Mouse (Mus musculus) kidney, postnatal 25 days (tissue): ENCODE measurements at regions not wholly inside any gene's neighbourhood (a gene's known extent, or its start where the extent isn't known, plus 50 kb on each side); places are given as distances from the start of the nearest gene placed in this dataset.

Experiments
- DNase-seq, 2 experiments: peaks; one replicate each; pipeline ENCODE4 v3.0.0; 2021; ENCODE audit warnings: mixed read lengths in 2 of 2

- no peak for DNase-seq
These were observed 1514.0 kb upstream of the Lrrc6 start for GRCm38 (mm10) chr15:68014605-68015305.

GRCm38 (mm10) chr15:68011162-68011561 lies 1510.5 kb upstream of the Lrrc6 start:
- DNase-seq, result no peak

DNA sequence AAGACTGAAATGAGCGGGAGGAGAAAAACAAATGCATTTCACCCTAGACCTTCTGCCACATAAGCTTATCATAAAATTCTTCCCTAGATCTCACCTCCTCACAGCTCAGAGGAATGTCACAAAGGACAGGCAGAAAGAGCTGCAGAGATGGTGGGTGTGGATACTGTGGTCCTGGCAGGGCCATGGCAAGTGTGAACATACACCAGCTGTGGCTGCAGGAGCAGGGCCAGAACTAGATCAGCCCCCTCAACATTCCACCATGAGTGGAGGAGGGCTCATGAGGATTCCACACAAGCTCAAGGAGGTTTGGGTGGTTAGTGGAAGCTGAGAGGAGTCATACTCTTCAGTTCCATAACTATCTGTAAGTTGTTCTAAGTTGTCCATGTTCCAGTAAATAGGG lies 1509.5 kb upstream of the Lrrc6 start:
- DNase-seq, result no peak

DNA sequence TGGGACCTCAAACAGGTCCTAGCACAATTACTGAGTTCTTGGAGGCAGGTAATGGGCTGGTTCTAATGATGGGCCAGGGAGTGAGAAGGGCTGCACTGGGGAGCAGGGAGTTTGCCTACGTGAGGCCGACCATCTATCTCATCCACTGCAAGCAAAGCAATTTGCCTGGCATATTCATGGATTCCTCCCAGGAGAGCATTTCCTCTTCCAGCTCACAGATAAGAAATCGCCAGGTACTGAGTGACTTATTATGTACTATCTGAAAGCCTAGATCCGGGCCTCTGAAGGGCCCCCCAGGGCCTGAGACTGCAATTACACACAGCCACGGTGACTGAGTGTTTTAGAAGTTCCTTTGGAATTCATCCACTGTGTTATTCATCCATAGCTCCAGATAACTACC lies 1504.1 kb upstream of the Lrrc6 start:
- DNase-seq, result no peak

- DNase-seq, result no peak
These were observed 1495.8 kb upstream of the Lrrc6 start for GRCm38 (mm10) chr15:67996532-67996931.

DNA sequence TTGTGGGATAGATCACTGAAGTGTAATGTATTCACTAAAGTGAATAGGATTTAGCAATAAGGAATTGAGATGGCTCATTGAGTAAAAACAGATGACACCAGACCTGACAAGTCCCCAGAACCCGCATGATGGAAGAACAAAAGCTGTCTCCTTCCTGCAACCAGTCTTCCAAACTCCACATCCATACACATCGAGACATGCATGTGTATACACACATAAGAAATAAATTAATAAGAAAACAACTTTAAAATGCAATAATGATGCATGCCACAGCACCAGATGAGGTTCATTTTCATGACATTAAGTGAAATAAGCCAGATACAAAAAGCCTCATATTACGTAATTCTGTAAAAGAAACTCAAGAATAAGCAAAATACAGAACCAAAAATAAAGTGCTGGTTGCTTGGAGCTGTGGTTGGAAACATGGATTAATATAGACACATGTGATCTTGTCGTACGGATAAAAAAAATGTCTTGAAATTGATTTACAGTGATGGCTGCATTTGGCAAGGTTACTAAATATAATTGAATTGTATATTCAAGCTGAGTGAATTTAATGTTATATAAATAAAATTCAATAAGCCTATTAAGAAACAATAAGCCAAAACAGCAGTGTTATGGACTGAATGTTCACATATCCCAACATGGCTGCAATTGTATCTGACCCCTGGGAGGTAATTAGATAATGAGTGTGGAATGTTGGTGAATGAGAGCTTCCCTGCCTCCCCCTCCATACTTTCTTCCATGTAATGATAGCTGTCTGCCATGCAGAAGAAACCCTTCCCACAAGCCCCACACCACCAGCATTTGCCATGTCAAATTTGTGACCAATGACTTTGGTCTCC lies 1488.9 kb upstream of the Lrrc6 start:
- no peak for DNase-seq

GRCm38 (mm10) chr15:67987941-67988340 lies 1487.2 kb upstream of the Lrrc6 start:
- DNase-seq, result no peak

DNA sequence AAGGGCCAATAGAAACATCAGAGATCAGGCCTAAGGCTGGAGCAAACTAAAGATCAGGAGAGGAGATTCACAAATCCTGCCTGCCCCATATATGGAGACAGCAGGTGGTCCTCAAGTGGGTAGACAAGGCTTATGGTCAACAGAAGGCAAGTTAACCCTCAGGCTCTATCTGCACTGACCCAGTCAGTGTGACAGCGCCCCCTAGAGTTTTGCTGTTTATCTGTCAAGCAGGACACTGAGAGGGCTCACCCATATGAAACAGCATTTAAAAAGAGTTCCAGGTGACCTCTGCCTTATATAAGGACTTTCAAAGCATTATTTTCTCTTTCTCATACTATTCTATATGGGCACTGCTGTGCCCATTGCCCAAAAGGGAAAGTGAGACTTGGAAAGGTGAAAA lies 1482.5 kb upstream of the Lrrc6 start:
- DNase-seq, result no peak

- no peak for DNase-seq
These were observed 1481.2 kb upstream of the Lrrc6 start for GRCm38 (mm10) chr15:67981876-67982275.

DNA sequence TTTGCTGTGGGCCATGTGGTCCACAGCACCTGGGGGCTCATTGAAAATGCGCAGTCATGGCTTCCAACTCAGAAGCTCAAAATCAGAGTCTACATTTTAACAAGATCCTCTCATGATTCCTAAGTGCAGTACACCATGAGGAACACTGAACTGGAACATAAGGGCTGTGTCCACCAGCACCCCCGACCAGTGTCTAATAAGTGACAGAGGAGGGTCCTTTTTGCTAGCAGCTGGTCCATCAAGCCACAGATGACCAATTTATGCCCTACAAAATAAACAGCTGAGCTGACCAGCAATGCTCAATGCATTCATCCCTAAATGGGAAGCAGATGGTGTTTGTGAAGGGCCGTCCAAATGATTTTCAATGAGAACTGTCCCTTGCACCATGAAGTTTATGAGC lies 1478.7 kb upstream of the Lrrc6 start:
- DNase-seq, result no peak

DNA sequence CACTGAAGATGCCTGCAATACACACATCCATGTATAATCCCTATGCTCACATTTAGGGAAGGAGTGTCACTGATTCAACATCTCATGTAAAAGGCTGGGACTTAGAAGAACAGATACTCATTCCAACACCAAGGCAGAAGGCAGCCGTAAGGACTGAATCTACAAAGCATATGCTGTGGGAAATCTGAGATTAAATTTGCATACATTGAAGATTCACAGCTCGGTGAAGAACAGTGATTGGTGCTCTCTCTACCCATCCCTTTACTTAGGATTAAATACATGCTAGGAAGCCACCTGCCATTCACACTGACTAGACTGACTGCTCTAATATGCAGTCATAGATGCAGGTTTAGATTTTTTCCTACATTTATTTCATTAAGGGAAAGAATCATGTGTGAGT lies 1476.5 kb upstream of the Lrrc6 start:
- DNase-seq, result no peak

GRCm38 (mm10) chr15:67971998-67972397 lies 1471.3 kb upstream of the Lrrc6 start:
- no peak for DNase-seq

GRCm38 (mm10) chr15:67954216-67954615 lies 1453.5 kb upstream of the Lrrc6 start:
- DNase-seq, result no peak

GRCm38 (mm10) chr15:67950281-67951040 lies 1449.8 kb upstream of the Lrrc6 start:
- DNase-seq, result no peak

- DNase-seq, result no peak
These were observed 1443.8 kb upstream of the Lrrc6 start for GRCm38 (mm10) chr15:67944330-67945082.

GRCm38 (mm10) chr15:67943046-67943445 lies 1442.3 kb upstream of the Lrrc6 start:
- DNase-seq, result no peak

- no peak for DNase-seq
These were observed 1439.8 kb upstream of the Lrrc6 start for GRCm38 (mm10) chr15:67940510-67940909.

DNA sequence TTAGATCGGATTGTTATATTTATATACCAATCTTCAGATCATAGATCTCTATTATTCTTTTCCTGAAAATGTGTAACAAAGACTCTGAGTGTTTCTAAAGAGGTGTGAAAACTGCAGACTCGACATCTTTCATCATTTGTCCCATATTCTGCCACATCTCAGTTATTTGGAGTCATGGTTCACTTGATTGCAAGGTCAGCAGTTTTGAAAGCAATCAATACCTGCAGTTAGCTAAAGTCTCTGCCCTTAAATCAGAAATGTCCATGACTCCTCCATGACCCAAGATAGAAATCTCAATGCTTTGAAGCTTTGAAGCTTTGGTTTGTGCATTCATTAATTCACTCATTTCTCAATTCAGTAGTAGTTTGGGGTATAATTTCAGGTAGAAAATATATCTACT lies 1424.2 kb upstream of the Lrrc6 start:
- DNase-seq, result no peak

DNA sequence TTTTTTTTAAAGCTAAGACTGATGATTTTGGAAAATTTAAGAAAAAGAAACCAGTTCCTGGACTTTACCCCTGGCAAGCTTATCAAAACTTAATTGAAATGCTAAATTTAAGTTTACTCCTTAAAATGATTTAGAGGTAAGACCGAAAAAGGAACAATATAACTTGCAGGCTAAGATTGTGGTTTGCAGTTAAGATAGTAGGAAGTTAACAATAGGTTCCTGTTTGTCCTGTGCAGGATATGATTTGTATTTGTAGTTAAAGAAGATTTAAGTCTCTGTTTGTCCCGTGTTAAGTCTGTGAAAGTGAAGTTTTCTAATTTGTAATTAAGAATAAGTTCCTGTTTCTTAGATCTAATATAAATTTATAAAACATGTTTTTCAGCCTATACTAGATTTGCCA lies 1406.3 kb upstream of the Lrrc6 start:
- no peak for DNase-seq

GRCm38 (mm10) chr15:67905279-67905678 lies 1404.6 kb upstream of the Lrrc6 start:
- DNase-seq, result no peak

DNA sequence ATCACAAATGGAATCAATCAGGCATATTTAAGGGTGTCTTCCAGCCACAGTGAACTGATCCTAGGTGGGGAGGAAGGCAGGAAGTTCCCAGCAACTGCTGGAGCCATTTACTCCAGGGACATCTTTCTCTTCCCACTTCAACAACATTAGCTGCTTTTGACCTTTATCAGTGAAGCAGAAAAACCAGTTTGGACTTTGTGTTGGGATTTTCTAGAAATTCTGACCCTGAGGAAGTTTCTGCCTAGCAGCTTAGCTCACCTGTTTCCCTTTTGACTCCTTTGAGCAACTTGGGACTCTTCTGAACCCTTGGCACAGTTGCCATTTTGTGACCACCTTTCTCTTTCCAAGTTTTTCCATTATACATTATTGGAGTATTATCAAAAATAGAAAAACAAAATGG lies 1403.9 kb upstream of the Lrrc6 start:
- DNase-seq, result peak in 1 of 2 experiments; percentile 6

GRCm38 (mm10) chr15:67902982-67903381 lies 1402.3 kb upstream of the Lrrc6 start:
- no peak for DNase-seq

- DNase-seq, result no peak
These were observed 1400.5 kb upstream of the Lrrc6 start for GRCm38 (mm10) chr15:67901191-67901601.
